Mouse (Mus musculus) natural killer cell, adult 2 months (primary cell): Measurements from ENCODE around the gene Gm21943.
"Not testable (repeated sequence)": the region's sequence is repeated elsewhere in the genome, so short reads cannot be mapped to it uniquely, and the experiment has no call there.

ENCODE experiments used
- DNase-seq, 2 experiments: peaks; one replicate each; pipeline ENCODE4 v3.0.0; 2022; ENCODE audit warnings: low spot score in 2 of 2

The Gm21943 gene

DNA sequence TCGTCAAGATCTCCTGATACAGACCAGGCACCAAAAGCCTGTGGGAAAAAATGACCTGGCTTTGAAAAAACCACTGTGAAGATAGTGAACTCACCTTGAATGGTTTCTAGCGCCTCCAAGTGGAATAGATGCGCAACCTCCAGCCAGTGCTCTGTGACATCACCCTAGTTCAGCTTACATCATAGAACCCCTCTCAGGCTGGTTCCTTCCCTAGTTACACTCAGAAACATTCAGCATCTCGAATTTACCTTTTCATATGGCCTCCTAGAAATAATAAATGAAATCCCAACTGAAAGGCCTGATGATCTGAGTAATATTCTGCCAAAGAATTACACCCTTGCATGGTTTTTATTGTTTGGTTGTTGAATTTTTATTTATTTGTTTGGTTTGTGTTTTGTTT lies at the start of gene Gm21943:
Gm21943 (minus strand) TSS at position 101 of the 400 bp plus-strand sequence.
- DNase-seq = not testable (repeated sequence)
